Mouse (Mus musculus) CD4-positive, CD25-positive, alpha-beta regulatory T cell, adult 4 months (primary cell): ENCODE results near the gene Mapk3. TPM values are rescaled to one million over a fixed set of nuclear protein-coding genes. Genes with fewer than 3 reads are reported as not detected.
A peak's percentile ranks its signal among the peaks of the same experiment; 100 is the strongest.
"Not testable (repeated sequence)": the region's sequence is repeated elsewhere in the genome, so short reads cannot be mapped to it uniquely, and the experiment has no call there.

Experiments used
- ATAC-seq: one replicate; pipeline ENCODE4 v1.8.0; 2017
- polyA plus RNA-seq, 2 experiments: library from polyadenylated mRNA; unstranded; fragments of 100-300 nt; shearing (Covaris generic); gene quantifications; one replicate each; pipeline ENCODE4 v1.2.1; 2017

Gene Mapk3
- polyA plus RNA-seq, result 10 to 100 TPM; 16.9 to 17.8 TPM

- ATAC-seq, result peak; percentile 93
Observed at GRCm38 (mm10) chr7:126759050-126759671, at the start of gene Mapk3. Gene Mapk3, plus strand, starts transcription at chr7:126759601.

DNA sequence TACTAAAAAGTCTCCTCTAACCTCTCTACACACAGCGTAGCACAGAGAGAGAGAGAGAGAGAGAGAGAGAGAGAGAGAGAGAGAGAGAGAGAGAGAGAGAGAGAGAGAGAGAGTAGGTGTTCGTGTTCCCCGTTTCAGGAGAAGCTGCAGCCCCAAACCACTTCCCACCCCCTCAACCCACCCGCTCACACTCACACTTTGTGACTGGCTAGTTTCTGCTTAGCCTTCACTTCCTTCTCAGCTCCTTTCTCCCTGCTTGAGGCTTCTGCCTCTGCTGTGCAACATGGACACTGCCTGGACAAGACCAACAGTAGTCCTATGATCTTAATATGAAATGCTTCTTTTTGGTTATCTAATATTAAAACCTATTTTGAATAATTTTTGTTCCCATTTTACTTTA is 49.1 kb upstream of the Mapk3 start:
- no peak for ATAC-seq

- ATAC-seq, result no peak
Observed at GRCm38 (mm10) chr7:126711910-126712309, 47.5 kb upstream of the Mapk3 start.

GRCm38 (mm10) chr7:126715679-126716078 is 43.7 kb upstream of the Mapk3 start:
- no peak for ATAC-seq

DNA sequence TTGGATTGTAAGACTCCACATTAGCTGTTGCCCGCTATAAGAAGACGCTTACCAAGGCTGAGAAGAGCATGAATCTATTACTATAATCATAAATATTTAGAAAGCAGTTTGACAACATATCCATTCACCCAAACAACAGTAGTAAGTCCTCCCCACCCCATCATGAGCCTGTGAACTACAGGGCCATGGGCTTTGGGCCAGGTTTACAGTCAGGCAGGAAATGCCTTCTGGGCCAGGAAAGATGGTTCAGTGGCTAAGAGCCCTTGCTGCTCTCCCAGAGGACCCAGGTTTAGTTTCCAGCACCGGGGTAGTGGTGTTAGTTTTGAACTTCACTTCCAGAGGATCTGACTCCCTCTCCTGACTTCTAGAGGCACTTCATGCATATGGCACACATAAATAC is 41.8 kb upstream of the Mapk3 start:
- ATAC-seq, result no peak

GRCm38 (mm10) chr7:126718787-126719337 is 40.5 kb upstream of the Mapk3 start:
- no peak for ATAC-seq

DNA sequence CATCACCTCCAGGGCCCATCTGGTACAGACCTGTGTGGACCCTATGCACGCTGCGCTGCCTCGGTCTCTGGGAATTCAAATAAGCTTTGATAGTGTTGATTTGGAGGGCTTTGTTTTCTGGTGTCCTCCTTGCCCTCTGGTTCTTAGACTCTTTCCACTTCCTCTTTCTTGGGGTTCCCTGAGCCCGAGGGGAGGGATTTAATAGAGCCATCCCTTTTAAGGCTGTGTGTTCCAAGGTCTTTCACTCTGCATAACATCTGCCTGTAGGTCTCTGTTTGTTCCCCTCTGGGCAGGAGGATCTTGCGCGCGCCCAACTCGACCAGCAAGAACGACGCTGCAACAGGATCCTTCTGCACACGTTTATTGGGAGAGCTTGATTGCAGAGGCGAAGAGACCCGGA is 37.8 kb upstream of the Mapk3 start:
- ATAC-seq, result no peak

DNA sequence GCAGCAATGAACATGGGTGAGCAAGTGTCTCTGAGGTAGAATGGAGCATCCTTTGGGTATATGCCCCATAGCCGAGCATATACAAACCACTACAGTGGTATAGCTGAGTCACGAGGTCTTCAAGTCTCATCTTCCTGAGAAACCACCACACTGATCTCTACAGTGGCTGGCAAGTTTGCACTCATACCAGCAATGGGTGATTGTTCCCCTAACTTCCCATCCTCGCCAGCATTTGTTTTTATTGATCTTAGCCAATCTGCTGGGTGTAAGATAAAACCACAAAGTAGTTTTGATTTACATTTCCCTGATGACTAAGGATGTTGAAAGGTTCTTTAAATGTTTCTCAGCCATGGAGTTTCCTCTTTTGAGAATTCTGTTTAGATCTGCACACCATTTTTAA is 34.3 kb upstream of the Mapk3 start:
- ATAC-seq, result no peak

DNA sequence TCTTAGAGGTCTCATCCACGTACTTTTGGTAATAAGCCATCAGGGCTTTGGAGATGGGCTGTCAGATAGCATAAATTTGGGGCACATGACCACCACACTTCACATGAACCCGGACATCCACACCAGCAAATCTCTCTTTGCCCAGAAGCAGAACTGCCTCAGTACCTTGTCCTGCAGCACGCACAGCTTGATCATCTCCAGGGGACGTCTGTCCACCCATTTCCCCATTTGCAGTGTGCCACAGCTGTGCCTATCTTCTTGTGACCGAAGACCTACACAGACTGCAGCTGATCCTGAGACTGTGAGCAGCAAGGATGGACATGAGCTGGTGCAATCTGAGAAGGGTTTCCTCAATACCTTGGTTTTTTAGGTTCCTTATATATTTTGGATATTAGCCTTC is 33.7 kb upstream of the Mapk3 start:
- ATAC-seq, result no peak

DNA sequence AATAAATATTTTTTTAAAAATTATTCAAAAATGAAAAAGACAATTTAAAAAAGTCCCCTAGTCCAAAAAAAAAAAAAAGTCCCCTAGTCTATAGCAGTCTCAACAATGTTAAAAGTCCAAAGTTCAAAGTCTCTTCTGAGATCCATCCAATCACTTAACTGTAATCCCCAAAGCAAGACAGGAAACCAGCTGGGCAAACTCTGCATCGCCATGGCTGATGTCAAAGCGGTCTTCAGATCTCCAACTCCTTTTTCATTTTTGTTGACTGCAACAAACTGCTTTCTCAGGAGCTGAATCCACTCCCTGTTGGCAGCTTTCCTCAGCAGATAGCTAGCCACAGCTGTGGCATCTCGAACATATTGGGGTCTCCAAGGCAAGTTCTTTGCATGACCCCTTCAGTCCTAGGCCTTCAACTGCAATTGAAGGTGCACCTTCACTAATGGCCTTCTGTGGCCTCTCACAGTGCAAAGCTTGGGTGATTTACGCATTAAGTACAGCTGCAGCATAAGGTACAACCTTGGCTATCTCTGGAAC is 29.1 kb upstream of the Mapk3 start:
- ATAC-seq, result not testable (repeated sequence)

DNA sequence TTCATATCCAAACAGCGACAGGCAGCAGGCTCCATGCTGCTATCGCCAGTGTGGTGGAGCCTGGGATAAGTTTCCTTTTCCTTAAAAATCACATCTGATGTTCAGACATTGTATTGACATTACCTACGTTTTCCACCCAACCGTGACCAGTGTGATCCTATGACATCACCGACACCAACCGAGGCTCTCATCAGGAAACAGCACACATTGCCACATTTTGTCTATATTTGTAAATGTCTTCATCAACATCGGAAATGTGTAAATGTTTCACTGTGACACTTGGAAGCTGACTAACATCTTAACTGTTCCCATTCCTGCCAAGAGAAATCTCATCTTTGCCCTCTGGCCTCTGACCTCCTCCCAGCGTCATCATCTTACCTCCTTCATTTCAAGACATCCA is 23.3 kb upstream of the Mapk3 start:
- ATAC-seq, result no peak

GRCm38 (mm10) chr7:126739551-126739950 is 19.9 kb upstream of the Mapk3 start:
- no peak for ATAC-seq

DNA sequence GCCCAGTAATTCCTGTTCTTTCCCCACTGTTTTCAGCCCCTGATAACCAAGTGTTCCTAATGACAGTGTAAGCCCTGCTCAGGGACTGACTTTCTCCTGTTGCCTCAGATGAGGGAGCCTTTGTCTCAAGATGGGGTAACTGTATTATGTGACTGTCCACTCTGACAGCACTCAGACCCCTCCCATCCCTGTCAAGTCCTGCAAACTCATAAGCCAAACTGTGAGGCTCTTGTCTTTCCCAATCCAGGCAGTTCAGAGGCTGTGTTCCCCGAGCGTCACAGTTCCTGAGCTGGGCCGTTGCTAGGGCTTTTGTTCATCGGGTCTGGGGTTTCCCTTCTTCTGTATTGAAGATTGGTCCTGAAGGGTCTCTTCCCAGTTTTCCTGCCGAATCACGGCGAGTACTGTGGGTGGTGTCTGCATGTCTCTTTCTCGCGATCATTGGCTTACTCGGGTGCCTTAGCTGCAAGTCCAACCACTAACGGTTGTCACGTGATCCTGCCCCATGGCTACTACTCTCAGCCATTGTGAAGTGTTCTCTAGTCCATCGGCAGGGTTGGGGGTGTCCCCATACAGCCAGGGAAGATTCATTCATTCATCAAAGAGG is 19.2 kb upstream of the Mapk3 start:
- ATAC-seq, result no peak

GRCm38 (mm10) chr7:126740977-126741376 is 18.4 kb upstream of the Mapk3 start:
- ATAC-seq, result no peak

- ATAC-seq, result no peak
Observed at GRCm38 (mm10) chr7:126741452-126741851, 17.9 kb upstream of the Mapk3 start.

DNA sequence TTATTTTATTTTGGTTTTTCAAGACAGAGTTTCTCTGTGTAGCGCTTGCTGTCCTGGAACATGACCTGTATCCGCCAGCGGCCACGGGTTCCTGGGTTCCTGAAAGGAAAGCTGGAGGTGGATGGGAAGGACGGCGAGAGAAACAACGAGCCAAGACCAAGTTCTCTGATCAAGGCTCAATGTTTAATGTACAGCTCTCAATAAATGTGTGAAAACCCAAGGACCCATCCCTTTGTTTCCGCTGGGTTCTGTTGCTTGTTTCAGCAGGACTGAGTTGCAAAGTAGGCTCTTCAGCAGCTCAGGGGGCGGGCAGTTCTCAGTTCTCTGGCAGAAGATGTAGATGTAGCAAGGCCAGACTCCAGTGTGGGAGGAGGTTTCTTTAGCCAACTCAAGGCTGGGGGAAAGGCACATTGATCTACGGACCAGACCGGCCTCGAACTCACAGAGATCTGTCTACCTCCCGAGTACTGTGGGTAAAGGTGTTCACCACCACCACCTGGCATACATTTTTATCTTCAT is 17.4 kb upstream of the Mapk3 start:
- ATAC-seq, result no peak

GRCm38 (mm10) chr7:126746066-126746465 is 13.3 kb upstream of the Mapk3 start:
- ATAC-seq, result no peak

- ATAC-seq, result no peak
Observed at GRCm38 (mm10) chr7:126746798-126747197, 12.6 kb upstream of the Mapk3 start.

DNA sequence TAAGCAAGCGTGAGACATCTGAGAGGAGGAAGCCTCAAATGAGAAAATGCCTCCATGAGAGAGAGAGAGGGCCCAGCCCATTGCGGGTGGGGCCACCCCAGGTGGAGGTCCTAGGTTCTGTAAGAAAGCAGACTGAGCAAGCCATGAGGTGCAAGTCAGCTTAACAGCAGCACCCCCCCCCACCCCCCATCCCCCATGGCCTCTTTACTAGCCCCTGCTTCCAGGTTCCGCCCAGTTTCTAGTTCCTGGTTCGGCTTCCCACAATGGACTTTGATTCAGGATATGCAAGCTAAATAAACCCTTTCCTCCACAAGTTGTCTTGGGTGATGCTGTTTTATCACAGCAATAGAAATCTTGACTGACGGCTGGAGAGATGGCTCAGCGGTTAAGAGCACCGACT is 10.6 kb upstream of the Mapk3 start:
- ATAC-seq, result no peak

DNA sequence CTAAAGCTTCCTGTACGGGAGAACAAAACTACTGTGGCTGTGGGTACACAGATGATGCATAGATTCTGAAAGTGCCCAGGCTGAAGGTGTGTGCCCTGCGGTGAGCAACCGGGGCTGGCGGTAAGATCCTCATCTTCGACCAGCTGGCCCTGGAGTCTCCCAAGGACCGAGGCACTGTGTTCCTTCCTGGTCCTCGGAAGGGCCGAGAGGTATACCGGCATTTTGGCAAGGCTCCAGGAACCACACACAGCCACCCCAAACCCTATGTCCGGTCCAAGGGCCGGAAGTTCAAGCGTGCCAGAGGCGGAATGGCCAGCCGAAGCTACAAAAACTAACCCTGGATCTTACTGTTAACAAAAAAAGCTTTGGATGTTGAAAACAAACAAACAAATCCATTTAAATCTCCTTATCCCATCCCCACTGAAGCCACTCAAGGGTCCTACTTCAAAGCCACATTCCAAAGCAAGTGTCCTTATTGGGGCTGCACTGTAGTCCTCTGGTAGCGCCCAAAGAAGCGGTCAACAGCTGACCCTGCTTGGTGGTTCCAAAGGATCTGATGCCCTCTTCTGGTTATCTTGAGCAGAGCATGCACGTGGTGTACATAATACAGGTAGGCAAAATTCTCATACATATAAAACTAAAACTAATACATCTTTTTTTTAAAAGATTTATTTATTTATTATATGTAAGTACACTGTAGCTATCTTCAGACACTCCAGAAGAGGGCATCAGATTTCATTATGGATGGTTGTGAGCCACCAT is 9.6 kb upstream of the Mapk3 start:
- ATAC-seq, result no peak

DNA sequence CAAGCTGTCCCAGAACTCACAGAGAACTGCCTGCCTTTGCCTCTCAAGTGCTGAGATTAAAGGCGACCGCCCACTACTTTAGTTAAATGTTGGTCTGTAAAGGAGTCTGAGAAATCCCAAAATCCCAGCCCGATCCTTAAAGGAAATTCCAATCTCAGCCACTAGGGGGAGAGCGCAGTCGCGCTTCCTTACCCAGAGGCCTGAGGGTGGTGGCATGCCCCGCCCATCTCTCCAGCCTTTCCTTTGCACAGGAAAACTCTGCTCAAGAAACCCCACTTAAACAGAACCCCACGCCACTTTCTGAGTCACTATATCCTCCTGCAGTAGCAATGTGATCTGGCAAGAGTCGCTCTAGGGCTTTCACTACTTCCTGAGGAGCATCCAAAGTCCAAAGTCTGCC is 4.5 kb upstream of the Mapk3 start:
- peak; percentile 61 for ATAC-seq

DNA sequence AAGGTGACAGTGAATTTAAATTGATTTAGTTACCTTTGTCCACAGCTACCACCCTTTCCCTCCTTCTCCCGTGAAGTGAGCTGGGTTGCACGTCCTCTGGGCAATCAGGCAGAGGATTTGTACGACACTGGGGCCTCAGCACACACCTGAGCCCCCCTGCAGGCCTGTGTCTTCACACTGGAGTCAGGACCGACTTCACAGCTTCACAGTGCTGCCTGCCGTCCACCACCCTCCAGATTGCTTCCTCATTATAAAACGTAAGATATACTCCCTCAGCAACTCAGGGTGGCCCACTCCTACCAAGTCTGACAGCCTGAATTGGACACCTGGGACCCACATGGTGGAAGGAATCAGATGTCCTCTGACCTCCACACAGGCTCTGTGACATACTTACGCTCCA is 862 bp upstream of the Mapk3 start:
- no peak for ATAC-seq

DNA sequence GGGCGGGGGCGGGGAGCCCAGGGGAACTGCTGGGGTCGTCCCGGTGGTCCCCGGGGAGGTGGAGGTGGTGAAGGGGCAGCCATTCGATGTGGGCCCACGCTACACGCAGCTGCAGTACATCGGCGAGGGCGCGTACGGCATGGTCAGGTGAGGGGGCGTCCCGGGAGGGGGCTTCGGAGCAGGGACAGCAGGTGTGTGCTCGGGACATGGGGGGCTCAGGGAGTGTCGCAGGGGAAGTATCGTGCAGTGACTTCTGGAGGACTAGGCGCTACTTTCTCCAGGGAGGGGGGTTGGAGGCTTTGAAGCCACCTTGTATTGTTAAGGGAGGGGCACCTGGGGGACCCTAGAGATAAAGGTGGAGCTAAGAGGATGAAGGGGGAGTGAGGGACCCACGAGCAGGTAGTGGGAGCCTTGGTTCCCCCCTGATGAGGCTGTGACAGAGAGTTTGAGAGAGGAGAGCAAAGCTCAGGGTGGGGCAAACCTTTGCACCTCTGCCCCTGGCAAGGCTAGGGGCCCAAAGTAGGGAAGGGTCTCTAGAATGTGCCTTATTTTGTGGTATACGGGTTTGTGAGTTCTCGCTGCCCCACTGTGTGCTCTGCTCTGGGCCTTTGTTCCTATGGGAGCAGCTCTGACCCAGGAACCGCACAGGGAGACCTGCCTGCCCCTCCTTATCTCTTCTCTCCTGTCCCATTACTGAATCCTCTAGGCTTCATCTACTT is 430 bp downstream of the Mapk3 start:
- ATAC-seq, result no peak
